Mouse (Mus musculus) cerebellum, postnatal 4 days (tissue): Measurements from ENCODE around the gene Cic.
A peak's percentile ranks its signal among the peaks of the same experiment; 100 is the strongest.
"Not testable (repeated sequence)": the region's sequence is repeated elsewhere in the genome, so short reads cannot be mapped to it uniquely, and the experiment has no call there.

Experiments used
- DNase-seq, 2 experiments: peaks; one replicate each; pipeline ENCODE4 v3.0.0; 2022; ENCODE audit warnings: low spot score in 2 of 2, mixed read lengths in 1 of 2

Cic gene

GRCm38 (mm10) chr7:25243361-25243760 lies 24.1 kb upstream of the Cic start:
- no peak for DNase-seq

GRCm38 (mm10) chr7:25244562-25245369 lies 22.7 kb upstream of the Cic start:
- DNase-seq, result no peak

DNA sequence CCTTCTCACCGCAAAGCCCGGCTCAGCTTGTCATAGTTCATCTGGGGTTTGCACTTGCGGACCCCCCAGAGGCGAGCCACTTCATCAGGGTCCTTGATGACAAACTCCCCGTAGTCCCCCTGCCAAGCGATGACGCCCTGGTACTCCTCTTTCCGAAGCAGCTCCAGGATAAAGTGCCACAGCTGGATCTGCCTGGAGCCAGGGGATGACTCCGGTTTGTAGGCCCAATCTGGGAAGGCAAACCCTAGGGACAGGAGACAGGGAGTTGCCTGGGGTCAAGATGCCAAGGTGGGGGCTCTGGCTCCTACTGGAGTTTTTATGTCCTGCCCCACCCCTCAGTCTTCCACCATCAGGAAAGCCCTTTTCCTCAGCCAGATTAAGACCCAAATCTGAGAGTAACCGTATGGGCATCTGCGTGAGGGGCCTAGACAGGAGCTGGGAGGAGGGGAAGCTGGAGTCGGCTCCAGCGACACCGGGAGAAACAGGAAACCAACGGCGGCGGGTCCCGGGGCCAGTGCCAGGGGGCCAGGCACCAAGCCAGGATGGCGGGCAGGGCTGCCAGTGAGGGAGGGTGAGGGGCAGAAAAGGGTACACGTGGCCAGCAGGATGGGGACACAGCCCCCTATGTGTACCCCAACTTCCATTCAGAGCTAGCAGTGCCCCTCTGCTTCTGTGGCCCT lies 21.3 kb upstream of the Cic start:
- DNase-seq, result peak; percentile 65 to 78

DNA sequence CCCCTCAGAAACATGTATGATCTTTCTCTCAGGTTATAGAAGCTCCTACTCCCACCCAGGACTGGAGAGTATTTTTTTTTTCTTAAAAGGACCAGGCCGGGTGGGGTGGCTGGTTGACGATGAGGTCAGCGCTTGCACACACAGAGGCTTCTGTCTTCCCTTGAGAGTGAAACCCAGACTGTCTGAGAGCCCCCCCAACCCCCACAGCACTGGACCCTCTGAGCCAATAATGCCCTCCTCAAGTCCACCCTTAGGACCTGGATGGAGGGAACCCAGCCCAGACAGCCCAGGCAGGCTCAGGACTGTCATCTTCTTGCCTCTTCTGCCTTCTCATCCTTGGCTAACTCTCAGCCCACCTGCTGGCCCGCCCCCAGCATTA lies 20.8 kb upstream of the Cic start:
- no peak for DNase-seq

DNA sequence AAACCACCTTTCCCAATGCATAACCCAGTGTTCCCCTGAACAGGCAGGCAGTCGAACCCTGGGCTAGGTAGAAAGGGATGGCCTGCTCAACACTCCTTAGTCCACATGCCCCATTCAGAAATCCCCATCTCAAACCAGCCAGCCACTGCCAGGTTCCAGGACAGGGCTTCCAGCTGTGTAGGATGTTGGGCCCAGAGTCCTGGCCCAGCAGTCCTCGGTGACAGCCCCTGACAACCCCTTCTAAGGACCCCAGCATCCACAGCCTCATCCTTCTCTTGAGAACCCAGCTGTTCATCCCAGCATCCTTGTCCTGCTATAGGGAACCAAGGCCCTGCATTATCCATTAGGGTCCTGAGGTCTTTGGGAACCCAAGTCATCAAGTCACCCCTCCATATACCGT lies 20.0 kb upstream of the Cic start:
- no peak for DNase-seq

- DNase-seq, result peak in 1 of 2 experiments; percentile 45
These were observed 19.4 kb upstream of the Cic start for GRCm38 (mm10) chr7:25248018-25248647.

DNA sequence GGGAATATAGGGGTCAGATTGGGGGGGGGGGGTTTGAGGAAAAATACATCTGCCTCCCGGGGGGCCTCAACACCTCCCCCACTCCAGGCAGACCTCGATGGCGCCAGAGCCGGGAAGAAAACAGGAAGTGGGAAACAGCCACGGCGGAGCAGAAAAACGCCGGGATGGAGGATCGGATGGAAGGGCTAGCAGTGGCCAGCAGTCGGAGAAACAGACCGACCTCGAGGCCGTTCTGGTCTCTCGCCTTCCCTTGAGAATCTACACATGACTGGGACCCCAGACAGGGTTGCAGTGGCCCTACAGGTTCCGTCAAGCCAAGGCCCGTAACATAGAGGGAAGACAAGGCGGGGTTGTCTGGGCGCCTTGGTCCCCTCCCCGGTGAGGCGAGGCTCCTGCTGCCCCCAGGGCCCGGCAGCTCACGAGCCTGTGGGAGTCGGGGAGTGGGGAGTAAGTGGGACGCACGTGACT lies 18.6 kb upstream of the Cic start:
- DNase-seq, result no peak

- DNase-seq, result peak in 1 of 2 experiments; percentile 67
These were observed 18.0 kb upstream of the Cic start for GRCm38 (mm10) chr7:25249314-25250140.

DNA sequence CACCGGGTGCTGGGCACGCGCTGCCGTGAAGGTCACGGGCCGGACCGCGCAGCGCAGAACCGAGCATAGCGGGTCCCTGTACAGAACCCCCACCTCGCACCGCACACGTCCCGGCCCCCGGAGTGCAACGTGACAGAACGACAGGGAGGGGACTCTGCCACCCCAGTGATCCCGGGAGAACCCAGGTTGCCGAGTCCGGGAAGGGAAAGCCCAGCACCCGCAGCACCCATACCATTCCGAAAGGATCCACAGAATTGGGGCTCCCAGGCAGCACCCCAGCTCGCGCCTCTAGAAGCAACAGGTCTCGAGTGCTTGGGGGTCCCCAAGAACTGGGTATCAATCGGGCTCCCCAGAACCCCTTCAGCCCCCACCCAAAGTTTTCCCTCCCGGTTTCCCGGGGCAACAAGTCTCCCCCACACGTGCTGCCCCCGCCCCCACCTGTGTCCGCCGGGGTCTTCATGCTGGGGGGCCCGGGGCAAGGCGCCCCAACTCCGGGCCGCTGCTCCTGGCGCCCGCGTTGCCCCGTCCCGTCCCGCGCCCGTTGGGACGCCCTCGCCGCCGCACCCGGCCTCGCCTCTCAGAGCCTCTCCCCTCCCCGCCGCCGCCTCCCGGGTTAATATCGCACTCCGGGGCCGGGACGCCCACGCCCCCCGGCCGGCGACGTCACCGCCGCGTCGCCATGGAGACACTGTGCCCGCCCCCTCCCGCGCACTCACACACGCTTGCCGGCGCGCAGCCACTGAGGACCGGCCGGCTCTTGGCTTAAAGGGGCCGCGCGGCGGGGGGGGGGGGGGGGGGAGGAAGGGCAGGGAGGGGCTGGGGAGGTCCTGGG lies 17.1 kb upstream of the Cic start, which contains the start of gene Erf:
Gene Erf, minus strand, starts transcription at position 621 of the 832 bp plus-strand sequence.
- DNase-seq, result peak; percentile 92 to 95

- DNase-seq, result peak in 1 of 2 experiments; percentile 63
These were observed 16.3 kb upstream of the Cic start for GRCm38 (mm10) chr7:25251071-25251791.

- no peak for DNase-seq
These were observed 15.7 kb upstream of the Cic start for GRCm38 (mm10) chr7:25251822-25252221.

DNA sequence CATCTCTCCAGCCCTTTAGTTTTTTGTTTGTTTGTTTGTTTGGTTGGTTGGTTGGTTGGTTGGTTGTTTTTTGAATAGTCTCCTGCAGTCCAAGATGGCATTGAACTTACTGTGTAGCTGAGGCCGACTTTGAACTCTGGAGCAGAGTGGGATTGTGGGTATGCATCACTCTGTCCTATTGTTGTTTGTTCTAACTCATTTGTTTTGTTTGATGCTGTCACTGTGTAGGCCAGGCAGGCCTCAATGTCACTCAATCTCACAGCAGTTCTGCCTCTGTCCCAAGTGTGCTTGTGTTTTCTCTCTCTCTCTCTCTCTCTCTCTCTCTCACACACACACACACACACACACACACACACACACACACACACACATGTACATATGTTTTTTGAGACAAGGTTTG lies 5.6 kb upstream of the Cic start:
- no peak for DNase-seq

- no peak for DNase-seq
These were observed 3.3 kb upstream of the Cic start for GRCm38 (mm10) chr7:25263968-25264870.

DNA sequence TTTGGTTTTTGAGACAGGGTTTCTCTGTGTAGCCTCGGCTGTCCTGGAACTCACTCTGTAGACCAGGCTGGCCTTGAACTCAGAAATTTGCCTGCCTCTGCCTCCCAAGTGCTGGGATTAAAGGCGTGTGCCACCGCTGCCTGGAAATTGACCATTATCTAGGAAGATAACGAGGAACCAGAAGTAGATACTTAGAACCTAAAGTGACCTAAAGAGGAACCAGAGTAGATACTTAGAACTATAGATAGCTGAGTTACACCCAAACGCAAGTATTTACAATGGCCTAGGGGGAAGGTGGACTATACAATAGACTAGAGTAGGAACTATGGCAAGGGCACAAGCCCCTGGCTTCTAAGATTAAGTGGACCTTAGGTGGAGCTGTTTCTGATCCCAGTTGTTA lies 1.8 kb upstream of the Cic start:
- DNase-seq, result not testable (repeated sequence)

DNA sequence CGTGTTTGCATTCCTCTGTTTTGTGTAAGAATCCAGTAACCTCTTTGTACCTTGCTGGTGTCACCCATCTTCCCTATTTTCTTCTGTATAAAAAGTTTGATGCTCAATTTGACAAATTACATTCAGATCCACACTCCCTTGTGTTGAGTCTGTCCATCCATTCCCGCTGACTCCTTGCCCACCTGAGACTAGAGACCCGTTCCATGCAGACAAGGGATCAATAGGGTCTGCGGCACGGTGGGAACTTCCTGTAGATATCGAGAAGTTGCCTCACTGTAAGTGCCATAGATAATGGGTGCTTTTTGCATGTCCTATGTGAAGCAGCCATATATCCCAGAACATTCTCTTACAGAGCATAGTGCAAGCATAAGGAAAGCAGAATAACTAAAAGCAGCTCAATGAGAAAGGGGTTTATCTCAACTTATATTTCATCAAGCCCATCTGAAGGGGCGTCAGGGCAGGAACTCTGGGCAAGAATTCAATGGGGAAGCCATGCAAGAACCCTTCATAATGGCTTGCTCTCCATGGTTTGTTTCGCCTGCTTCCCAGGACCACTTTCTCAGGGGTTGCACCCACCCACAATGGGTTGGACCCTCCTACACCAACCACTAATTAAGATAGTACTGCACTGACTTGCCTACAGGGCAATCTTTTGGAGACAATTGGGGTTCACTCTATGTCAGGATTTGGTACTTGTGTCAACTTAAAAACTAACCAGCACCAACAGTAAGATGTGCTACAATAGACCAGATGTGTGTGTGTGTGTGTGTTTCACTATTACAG lies 1.1 kb upstream of the Cic start:
- no peak for DNase-seq

DNA sequence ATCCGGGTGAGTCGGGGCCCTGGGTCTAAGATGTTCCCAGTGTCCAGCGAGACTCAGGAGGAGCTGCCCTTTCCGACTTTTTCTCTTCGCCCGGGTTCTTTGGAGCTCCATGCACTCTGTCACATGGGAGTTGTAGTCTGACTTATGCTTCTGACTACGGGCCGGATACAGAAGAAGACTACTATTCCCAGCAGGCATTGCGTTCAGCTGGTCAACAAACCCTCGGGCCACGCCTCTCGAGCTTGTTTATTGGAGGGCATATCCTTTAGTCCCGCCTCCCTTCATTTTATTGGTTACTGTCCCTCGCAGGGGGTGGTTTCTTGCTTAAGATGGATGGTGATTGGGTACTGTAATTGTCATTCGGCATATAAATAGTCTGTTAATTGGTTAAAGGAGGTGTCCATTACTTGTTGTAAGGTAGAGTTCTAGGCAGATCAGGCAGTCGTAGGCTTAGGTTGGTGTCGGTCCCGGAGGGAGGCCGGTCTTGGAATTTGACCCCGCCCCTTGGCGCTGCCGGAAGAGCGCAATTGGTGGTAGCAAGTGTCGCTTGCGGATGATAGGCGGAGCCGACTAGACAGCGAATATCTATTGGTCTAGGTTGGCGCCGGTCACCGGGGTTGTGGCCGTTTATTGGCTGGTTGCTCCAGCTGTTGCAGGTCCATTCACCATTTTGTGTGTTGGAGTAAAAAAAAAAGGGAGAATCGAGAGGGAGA lies 403 bp downstream of the Cic start:
- DNase-seq, result peak; percentile 96 to 99

GRCm38 (mm10) chr7:25268588-25268987 lies 1.1 kb downstream of the Cic start:
- DNase-seq, result no peak

DNA sequence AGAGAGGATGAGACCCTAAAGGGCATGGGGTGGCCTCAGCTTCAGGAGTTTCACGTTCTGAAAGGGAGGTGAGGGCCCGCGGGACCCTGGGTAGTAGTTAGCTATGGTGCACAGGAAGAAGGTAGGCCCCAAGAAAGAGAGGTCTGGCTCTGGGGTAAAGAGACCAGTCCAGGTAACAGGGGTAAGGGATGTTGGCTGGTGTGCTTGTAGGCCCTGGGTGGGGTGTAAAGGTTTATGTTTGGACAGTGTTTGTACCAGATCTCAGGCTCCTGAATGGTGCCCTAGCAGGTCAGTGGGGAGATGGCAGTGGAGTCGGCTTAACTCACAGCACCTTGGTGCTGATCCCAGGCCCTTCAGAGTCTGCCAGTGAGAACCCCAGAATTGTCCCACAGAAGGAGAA lies 1.5 kb downstream of the Cic start:
- no peak for DNase-seq
